Mouse (Mus musculus): ENCODE data around the gene Ephb2.

The Ephb2 gene

DNA sequence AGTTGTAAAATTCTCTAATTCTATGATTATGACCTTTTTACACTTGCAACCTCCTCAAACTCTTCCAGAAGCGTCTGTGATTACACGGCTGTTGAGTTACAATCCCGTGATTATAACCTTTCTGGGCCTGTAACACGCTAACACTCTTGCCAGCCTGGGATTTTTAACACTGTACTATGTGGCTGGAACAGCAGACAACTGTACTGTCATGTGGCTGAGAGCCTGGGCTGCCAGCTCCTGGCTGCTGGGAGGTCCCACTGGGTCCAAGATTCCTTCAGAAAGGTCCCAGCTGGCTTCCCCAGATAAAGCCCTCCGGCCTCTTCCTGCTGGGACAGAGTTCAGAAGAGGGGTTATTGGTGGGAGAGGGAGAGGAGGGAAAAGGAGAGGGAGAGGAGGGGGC, 104.0 kb downstream of the Ephb2 start:
- no peak for DNase-seq (ENCODE audit: low spot score)

DNA sequence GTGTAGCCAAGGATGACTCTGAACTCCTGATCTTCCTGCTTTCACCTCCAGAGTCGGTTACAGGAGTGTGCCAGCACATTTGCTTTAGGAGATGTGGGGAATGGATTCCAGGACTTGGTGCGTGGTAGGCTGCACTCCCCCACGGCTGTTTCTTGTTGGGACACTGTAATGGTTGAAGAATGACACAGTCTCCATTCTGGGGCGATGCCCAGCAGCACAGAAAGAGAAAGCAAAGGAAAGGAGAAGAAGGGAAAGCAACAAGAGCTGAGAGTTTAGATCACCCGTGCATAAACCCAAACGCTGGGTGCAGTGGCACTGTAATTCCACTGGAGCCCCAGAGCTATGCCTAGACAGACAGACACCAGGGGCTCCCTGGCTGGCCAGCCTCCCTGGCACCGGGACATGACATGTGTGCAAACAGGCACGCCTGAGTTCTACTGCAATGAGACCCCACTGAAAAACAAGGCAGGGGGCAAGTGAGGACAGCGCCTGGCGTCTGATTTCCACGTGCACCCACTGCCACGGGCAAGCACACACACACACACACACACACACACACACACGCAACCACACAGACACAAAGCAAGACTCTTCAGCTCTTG, 104.7 kb downstream of the Ephb2 start:
- no peak for DNase-seq (ENCODE audit: low spot score)

DNA sequence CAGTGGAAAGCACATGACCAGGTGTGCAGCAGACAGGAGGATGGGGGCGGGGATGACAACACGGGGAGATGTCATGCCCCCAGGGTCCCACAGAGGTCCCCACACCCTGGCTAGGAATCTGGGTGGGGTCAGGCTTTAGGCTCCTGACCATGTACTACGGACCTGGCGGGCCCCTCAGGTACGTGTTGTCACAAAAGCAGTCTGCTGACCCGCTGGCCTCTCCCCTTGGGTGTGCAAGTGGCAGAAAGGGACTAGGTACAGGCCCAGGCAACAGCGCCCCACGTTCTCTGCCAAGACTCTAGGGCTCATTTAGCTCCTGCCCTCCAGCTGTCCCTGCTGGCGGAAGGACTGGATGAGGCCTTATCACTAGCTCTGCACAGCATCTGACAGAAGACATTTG, 105.3 kb downstream of the Ephb2 start:
- DNase-seq (ENCODE audit: low spot score): no peak

DNA sequence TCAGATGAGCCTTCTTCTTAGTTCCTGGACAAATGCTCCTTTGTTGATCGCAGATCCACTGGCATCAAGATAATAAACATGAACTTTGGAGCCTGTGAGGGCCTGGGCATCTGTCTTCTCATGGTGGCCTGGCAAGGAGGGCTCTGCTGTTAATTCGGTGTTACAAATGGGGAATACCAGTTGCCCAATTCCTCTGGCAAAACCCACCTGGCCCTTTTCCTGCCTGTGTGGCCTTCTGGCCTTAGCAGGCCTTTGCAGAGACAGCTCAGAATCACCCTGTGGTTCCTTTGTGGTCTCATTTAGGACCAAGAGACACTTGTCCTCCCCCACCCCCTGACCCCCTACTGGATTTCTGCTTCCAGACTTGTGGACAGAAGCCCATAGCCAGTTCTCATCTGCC, 106.2 kb downstream of the Ephb2 start:
- no peak for DNase-seq (ENCODE audit: low spot score)

DNA sequence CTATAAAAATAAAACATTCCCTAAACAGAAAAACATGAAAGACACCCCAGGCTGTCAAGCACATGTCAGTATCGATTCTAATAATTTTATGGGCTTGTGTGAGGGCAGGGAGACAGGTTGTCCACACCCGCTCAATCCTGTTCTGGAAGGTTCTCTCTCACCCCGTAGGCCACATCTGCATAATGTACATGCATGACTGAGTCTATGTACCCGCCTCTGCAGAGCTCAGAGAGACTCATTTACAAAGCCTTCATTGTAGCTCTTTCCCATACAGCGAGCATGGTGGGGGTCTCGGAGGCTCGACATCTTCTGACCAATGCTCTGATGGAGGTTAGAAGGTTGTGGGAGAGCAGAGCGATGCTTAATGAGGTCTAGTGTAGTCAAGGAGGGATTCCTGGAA, 108.8 kb downstream of the Ephb2 start:
- DNase-seq (ENCODE audit: low spot score): no peak

DNA sequence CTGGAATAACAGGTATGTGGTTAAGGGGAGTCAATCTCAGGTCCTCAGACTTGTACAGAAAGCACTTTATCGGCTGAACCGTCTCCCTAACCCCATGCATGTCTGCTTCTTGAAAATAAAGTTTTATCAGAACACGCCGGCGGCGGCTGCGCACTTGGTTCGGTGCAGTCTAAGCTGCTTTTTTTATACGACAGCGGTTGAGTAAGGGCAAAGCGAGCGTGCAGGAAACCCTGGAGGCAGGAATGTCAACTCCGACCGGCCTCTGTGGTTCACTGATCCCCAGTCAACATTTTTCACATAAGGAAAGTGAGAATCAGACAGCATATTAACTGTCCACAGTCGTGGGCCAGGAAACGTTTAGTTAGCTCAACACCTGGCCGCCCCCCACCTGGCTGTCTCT, 111.1 kb downstream of the Ephb2 start:
- no peak for DNase-seq (ENCODE audit: low spot score)

DNA sequence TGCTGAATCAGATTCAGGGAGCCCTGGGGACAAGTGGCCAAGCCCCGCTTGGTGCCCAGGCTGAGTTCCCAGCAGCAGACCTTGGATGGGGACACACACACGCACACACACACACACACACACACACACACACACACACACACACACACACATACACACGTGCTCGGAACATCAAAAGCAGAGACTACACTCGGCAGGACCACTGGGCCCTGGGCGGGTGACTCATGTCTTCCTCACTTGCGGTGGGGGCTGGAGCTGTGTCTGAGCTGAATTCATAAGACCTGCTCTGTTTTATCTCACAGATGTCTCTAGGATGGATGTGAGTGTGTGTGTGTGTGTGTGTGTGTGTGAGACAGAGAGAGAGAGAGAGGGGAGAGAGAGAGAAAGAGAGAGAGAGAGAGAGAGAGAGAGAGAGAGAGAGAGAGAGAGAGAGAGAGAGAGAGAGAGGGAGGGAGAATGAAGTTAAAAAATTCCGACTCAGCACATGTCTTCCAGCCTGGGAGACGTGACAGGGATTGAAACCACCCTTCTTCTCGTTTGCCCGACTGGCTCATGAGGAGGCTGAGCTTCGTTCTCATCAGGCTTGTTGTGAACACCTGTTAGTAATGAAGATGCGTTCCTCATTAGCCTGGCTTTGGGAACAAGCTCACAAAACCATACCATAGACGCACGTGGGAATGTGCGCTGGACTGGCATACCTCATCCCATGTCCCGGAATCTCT, 113.3 kb downstream of the Ephb2 start:
- no peak for DNase-seq (ENCODE audit: low spot score)

DNA sequence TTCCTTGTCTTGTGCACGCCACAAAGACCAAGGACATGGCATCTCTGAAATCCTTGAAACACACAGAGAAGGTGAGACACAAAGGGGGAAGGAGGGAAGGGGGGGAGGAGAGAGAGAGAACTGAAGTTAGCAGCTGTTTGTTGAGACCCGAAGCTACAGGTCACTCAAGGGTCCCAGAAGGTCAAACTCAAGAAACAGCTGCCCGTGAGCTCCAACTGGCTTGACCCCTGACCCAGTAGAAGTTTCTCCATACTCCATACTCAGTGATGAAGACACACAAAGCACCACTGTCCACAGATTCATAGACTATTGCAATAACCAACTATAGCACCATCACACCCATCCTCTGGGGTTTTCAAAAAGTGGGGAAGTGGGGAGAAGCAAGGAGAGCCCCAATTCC, 113.9 kb downstream of the Ephb2 start:
- DNase-seq (ENCODE audit: low spot score): no peak

DNA sequence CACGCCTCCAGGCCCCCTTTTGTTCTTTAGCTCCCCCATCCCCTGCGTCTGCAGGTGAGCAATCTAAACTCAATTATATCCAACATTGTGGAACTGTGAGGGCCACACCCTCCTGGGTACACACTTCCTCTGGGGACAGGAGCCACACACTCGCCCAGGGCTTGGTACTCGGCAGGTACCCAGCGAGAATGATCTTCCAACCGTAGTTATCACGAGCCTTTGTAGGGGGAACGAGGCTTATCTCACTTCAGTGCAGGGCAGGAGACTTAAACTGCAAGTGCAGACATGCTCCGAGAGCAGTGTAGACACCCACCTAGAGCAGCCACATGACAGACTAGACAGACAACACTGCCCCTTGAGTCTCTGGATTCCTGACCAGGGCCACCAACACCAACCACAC, 115.8 kb downstream of the Ephb2 start:
- no peak for DNase-seq (ENCODE audit: low spot score)

DNA sequence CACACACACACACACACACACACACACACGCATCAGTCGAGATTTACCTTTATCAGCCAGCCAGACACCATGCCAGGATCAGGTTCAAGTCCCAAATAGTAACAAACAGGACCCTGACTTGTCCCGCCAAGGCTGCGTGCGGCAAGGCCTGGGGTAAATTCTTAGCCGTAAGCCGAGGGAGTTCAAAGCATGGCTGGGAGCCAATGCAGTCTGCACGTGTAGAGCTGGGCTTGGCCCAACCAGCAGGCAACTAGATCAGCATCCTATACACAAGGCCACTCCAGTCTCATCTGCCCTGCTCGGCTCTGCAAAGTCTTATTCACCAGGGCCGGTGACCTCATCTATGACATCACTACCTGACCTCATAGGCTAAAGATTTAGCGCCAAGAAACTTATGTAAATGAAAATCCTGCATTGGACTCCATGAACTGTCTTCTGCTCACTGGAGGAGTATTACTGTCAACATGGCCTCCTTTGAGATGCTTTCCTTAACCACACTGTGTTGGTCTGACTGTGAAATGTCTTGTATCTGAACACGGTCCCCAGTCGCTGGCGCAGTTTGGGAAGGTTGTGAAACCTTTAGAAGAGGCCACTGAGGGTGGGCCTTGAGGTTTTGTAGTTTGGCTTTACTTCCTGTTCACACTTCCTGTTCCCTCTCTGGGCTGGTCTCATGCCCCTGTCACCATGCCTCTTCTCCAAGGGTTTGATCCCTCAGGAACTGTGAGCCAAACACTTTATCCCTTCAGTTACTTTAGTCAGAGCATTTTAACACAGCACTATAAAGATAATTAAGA, 117.4 kb downstream of the Ephb2 start:
- DNase-seq (ENCODE audit: low spot score): no peak

DNA sequence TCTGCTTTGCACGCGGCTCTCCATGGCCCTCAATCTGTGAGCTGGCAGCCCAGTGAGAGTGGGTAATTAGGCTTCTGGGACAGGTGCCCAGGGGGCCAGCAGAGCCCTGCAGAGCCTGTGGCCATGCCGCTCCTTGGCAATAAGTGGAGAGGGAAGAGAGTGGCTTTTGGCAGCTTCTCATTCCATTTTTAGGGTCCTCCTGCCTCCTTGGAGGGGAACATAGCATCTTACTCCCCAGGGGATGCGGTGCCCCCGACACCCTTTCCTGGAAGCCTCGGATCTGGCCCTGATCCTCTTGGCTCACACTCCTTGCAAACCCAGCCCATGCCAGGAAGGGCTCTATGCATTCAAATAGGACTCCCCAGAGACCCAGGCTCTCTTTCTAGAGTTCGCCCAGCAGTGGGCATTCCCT, 119.2 kb downstream of the Ephb2 start:
- no peak for DNase-seq (ENCODE audit: low spot score)

DNA sequence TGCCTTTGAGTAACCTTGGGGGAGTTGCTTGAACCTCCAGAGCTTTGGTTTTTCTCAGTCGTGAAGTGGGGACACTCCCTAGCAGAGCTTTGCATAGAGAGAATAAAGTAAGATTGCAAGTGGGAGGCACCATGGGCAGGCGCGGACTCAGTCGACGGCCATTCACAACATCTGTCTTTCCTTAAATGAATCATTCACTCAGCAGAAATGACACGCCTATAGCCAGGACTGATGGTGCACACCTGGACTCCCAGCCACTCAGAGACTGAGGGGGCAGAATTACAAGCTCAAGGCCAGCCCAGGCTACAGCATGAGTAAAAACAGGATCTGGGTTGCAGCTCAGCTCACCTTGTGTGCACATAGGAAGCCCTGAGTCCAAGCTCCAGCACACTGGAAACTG, 121.3 kb downstream of the Ephb2 start:
- DNase-seq (ENCODE audit: low spot score): no peak

DNA sequence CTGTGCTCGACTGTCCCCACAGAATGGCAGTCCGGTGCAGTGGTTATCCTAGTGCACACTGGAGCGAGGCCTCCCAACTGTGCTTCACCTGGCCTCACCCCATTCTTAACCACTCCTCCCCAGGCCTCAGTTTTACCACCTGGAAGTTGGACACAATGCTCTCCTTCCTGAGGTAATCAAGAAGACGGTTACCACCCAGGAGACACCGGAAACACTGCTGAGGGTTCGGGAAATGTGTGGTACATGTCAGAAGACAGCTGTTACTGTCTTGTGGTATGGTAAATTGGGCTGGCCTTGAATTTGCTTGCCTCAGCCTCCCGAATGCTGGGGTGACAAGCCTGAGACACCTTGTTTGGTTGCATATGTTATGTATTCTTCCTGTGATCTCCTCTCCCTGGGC, 121.9 kb downstream of the Ephb2 start:
- DNase-seq (ENCODE audit: low spot score): no peak

DNA sequence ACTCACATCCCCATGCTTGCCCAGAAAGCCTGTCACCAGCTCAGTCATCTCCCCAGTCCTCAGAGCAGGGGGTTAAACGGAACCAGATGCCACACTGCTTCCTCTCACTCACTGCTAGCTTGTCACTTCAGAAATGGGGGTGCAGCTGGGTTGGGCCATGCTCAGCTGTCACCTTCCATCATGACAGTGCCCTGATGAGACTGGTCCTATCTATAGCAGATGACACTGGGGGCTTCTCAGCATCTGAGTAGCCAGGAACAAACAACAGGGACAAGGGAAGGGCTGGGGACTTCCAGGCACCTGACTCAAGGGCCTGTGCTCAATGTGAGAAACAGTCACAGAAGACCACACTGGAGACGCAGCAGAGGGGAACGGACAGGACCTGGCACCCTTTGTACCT, 122.4 kb downstream of the Ephb2 start:
- no peak for DNase-seq (ENCODE audit: low spot score)

DNA sequence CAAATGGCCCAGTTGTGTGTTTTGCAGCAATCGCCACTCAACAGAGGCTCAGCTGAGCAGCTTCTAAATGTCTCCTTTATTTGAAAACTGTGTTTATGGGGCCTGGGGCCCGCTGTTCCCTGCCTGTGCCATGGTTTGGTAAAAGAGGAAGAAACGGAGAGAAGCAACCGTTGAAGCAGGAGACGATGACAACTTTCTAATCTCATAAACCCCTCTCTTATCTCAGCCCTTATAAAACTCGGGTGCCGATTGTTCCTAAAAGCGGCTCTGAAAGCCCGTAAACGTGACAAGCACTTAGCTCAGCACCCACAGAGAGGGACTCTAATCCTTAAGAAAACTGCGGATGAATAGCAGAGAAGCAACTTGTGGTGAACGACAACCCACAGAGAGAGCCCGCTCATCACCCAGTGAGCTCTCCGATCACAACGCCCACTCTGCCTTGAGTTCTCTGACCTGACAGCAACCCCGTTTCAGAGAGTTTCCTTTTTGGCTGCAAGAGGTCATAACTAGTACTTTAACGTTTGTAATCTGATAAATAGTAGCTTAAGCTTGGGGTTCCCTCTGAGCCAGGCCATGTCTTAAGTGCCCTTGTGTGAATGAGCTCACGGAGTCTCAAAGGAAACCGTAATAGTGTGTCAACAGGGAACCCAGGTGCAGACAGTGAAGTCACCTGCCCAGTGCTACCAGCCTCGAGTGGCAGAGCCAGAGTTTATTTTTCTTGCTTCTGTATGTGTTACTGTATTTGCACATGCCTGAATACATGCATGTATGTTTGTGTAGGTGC, 123.6 kb downstream of the Ephb2 start:
- DNase-seq (ENCODE audit: low spot score): no peak

DNA sequence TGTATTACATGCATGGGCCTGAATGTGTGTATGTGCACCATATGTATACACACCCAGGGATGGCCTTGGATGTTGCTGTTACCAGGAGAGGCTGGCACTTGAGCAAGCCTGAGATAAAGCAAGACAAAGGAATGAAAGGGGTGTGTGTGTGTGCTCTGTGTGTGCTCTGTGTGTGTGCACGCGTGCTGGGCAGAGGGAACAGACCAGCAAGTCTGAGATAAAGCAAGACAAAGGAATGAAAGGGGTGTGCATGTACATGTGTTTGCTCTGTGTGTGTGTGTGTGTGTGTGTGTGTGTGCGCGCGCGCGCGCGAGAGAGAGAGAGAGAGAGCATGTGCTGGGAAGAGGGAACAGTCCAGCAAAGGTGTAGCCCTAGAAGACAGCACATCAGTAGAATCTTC, 125.4 kb downstream of the Ephb2 start:
- no peak for DNase-seq (ENCODE audit: low spot score)

DNA sequence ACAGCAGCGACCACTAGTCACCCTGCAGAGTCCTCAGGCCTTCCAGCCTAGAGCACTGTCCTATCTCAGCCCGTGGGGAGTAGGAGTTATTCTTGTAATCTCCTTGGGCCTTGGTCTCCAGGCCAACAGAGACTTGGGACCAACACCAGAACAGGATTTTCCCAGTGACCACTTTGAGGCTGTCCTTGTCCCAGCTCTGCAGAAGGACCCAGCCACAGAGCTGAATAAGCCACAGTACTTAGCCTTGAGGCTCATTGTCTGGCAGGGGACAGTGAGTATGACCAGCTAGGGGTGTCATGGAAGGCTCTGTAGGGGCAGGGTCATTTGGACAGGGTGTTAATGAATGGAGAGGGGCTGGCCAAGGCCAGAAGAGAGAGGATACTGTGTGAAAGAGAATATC, 126.8 kb downstream of the Ephb2 start:
- no peak for DNase-seq (ENCODE audit: low spot score)

DNA sequence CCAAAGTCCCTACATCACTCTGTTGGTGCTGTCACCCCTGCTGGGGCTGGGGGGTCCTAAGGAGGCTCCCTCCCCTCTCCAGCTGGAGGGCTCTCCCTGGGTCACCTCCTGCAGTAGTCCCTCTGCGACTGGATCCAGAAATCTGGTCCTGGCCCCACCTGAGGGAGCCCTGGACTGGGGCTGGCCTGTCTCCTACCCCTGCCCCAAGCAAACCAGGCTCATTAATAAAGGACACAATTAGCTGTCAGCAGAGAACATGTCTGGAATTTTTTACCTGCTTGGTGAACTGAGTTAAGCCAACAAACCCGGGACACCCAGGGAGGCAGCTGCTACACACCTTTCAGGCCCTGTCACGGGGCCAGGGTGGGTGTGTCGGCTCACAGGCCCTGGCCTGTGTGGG, 129.1 kb downstream of the Ephb2 start:
- DNase-seq (ENCODE audit: low spot score): no peak

DNA sequence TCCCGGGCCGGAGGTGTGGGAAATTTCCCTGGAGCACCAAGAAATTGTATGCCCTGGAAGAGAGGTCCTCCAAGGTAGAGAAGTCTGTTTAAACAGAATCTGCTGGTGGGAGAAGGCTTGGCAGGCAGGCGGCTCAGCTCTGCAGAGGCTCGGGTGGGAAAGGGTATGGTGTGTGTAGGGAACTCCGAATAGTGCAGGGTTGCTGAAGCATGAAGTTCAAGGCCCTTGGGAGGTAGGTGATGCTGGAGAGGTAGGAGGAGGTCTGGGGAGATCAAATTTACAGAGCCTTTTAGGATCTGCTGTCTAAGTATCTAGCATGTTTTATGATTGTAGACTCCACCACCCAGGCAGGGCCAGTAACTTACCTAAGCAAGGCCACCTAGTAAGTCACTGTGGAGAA, 130.7 kb downstream of the Ephb2 start:
- no peak for DNase-seq (ENCODE audit: low spot score)

DNA sequence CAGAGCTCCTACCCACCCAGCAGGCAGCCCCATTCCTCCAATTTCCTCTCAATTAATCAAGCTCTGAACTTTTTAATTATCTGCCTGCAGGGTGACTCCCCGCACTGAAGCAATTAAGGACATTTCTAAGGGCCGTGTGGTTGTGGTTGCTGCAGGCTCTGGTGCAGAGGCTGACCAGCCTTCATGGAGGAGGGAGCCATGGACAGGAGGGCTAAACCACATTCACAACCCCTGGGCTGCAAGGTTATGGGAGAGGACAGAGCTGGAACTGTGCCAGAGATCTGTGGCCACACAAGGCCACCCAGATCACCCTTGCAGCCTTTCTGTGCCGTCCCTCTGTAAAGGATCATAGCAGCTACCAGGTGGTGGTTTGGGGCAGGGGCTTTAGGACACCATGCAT, 131.2 kb downstream of the Ephb2 start:
- peak; percentile 24 for DNase-seq (ENCODE audit: low spot score)

DNA sequence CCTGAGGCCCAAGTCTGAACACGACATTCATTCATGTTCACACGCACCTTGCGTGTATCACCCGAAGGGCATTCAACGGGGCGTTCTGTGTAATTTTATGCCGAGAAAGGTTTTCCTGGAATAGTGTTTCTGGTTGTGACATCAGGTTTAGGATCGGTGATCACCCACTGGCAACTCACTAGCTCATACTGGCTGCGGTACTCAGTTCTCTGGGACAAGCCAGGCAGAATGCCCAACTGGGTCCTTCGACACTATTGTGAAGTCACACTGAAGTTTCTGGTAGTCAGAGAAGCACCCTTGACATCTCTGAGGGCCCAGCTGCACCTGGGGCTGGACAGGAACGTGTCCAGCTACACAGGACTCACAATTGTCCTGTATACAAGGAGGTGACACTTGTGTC, 132.4 kb downstream of the Ephb2 start:
- DNase-seq (ENCODE audit: low spot score): no peak

DNA sequence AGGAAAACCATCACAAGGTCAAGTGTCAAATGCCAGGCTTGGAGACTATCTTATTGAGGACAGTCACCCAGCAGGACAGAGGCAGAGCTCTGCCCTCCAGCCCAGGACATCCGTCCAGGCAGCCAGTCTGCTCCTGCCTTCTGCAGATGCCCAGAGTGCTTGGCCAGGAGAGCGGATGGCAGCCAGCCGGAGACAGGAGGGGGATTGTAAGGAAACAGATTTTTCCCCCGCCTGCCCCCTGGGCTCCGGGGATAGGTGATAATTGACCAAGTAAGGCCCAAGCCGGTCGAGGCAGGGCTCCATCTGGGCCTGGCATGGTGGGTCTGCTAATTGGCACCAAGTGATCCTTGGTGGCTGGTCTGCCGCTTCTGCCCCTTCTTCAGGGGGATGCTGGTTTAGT, 133.3 kb downstream of the Ephb2 start:
- no peak for DNase-seq (ENCODE audit: low spot score)

DNA sequence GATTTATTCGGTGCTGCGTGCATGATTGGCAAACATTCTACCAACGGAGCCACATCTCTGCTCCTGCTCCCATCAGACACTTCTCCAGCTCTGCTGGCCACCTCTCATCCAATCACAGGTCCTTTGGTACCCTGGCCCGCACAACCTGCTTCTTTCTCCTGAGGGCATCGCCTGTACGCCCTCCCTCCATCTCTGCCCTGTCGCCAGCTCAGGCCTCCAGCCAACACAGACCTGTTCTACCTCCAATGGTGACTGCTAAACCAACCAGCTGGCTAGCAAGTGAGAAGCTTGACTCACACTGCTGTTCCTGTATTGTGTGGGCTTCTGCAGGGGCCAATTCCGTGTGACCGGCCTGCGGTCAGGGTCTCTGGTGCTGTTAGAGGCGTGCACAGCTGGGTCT, 134.6 kb downstream of the Ephb2 start:
- no peak for DNase-seq (ENCODE audit: low spot score)
